Mouse (Mus musculus): ENCODE data around the gene Cryba4.
A peak's percentile ranks its signal among the peaks of the same experiment; 100 is the strongest.

Gene Cryba4

DNA sequence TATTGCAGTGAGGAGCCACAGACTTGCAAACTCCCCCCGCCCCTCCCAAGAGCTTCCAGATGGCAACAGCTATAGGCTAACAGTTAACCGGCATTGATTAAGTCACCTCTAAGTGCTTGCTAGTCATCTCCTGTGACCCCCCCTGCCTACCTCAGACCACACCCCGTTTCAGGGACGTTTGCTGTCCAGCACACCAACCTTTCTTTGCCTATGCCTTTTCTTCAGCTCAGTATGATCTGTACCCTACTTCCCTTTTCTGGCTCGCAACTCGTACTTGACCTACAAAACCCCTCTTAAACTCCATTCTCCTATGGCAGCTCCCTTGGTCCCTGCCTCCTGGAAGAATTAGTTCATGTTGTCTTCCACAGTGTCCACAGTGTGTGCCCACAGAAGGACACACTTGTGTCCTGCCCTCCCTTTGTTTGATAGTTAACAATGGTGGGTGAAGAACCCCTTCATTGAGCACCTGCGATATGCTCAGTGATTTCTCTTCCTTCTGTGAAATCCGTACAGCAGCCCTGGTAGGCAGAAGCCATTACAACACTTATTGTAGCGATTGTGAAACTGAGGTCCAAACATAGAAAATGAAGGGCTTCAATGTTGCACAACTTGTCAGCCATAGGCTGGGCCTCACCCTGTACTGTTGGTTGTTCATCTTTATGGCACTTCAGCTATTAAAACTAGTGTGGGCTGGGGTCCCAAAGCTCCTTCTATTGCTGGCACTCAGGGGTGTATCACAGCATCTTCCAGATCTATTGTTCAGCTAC, 13.9 kb upstream of the Cryba4 start:
- no peak for DNase-seq (ENCODE audit: low spot score)

DNA sequence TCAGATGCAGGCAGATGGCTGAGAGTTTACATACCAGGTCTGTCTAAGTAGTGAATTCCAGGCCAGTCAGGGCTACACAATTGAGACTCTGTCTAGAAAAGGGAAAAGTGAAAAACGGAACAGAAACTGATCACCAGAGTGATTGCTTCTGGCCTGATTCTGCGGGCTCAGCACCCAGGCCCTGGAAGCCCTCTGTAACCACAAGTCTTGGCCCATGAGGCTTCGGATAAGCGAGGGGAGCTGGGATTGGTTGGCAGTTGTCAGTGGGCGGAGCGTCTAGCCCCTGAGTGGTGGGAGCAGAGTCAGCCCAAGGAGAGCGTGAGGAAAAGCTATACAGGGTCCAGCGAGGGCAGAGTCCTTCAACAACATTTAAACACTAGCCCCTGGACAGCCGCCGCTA, 13.2 kb upstream of the Cryba4 start:
- DNase-seq (ENCODE audit: low spot score): peak; percentile 76

DNA sequence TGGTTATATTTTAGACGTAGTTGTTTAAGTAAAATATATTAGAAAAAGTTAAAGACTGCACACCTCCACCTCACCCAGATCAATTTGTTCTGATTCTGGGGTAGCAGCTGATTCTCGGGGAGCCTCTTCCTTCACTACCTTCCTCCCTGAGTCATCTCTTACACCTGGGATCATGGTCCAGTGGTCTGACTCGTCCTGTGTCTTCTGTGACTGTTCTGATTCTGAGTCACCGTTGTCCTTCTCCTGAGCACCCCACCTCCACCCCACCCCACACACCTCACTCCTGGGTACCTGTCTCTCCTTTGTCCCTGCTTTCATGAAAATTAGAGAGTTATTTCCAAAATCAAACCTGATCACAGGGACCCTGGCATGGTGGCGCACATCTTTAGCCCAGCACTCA, 12.8 kb upstream of the Cryba4 start:
- no peak for DNase-seq (ENCODE audit: low spot score)

DNA sequence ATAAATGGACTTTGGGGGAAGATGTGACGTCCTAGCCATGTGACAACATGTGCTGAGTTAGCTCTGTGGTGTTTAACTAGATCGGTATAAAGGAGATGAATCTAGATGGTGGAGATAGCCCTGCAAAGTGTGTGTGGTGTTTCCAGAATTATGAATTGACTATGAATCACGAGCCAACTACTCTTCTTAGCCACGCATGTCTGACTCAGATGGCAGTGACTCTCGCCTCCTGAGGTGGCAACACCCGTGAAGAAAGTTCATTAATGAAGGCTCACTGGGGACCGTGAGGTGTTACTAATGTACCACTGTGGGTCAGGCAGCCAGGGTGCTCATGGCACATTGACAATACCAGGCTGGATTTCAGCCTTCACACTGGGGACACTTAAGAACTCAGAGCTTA, 11.8 kb upstream of the Cryba4 start:
- DNase-seq (ENCODE audit: low spot score): no peak

DNA sequence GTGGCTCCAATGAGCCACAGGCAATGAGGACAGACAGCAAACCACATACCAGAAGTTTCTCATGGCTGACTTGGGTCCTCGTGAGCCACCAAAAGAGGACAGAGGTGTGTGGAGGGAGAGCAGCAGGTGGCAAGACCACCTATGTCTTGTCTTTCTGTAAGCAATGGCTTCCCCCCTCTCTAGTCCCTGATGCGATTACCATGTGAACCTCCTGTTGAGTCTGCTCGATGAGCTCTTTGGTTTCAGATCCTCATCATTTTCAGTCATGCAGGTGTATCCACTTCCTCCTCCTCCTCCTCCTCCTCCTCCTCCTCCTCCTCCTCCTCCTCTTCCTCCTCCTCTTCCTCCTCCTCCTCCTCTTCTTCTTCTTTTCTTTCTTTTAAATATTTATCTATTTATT, 8.5 kb upstream of the Cryba4 start:
- DNase-seq (ENCODE audit: low spot score): no peak

DNA sequence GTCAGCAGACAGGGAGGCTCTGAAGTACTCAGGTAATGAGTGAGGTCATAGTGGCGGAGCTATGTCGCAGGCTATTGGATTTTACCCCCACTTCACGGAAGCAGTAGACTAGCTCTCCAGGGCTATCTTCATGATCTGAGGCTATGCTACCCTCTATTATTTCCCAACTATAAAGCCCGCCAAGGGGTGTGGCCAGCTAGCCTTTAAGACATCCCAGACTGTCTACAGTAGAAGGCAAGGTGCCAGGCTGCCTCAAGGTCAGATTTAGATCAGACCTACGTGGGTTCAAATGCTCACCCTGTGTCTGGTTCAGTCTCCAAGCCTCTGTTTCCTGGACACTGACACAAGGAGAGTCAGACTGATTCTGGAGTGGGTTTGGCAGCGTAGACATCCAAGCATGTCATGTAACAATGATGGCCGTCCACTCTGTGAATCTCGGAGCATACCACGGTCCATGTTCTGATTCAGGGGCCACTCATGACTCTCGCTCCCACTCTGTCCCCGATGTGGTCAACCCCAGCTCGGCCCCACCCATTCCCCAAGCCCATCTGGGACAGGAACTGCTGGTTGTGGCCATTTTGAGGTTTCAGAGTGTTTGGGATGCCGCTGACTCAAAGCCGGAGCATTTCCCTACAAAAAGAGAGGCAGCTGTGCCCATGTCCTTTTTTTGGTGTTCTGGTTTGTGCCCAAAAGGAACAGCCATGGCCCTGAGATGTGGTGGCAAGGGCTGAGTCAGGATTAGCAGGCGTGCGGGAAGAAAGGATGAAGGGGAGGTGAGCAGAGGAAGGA, 7.7 kb upstream of the Cryba4 start:
- DNase-seq (ENCODE audit: low spot score): no peak

DNA sequence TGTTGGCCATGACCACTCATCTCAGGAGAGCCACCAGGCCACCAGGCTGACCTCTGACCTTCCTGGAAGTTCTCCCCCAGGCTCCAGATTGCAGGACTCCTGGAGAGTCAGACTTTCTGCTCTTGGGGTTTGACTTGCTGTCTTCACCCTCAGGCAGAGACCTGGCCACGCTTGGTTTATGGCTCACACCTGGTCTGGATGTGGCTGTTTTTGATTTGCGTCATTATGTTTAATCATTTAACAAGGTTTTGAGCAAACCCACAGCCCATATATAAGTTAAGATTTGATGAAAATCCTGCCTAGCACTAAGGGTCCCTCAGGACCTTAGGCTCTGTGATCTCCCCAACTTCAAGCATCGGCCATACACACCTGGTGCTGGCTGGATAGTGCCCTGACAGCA, 5.6 kb upstream of the Cryba4 start:
- no peak for DNase-seq (ENCODE audit: low spot score)

DNA sequence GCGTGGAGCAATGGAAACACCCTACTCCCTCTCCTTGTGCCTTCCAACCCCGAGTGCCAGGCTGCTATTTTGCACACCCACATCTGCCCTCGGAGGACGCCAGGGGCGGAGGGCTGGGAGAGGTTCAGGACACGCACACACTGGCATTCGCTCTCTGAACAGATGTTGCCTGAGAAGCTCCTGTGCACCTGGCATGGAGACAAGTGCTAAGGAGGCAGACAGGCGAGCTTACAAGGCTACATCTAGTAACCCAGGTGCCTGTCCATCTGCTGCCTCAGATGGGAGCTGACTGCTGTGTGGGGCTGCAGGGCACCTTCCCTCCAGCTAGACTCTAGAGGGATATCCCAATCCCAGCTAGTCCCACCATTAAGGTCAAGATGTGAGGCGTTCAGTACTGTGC, 4.1 kb upstream of the Cryba4 start:
- no peak for DNase-seq (ENCODE audit: low spot score)

DNA sequence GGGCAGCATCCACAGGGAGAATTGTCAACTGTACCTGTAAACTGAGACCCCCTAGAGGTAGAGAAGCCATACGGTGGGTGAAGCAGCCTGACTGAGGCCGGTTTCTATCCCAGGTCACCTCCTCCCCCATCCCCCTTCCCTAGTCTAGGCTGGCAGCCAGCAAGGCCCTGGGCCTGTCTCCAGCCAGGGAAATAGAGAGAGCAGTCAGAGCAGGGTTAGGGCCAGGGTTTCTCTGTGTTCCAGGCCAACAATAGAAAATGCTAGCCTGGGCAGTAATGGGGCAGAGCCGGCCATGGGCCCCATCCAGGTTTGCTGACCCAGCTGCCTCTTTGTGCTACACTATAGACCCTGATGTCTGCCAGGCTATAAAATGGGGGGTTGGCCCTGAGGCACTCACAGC, 3.1 kb upstream of the Cryba4 start, which contains the start of gene Crybb1:
Gene Crybb1 (plus strand): TSS at position 390 of the 400 bp plus-strand sequence.
- no peak for DNase-seq (ENCODE audit: low spot score)

DNA sequence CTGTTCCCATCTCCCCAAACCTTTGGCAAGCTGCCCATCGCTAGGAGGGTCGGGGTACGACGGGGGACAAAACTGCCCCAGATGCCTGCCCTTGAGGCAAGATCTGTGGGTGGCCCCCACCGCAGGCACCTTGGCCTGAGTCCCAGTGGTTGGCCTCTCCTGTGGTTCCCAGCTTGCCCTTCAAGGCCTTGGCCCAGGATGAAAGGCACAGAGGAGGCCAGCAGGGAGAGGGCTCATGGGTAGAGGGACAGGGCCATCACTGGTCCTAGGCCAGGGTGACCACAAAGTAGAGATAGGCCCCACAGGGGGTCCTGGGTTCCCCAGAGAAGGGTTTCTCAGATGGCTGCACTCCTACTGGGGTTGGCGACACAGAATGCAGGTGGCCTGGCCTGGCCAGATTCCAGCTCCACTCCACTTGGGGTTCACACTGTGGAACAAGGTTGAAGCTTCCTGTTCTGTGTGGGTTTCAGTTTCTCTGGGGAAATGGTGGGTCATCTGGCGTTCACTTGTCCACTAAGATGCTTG, 2.0 kb upstream of the Cryba4 start:
- DNase-seq (ENCODE audit: low spot score): no peak

DNA sequence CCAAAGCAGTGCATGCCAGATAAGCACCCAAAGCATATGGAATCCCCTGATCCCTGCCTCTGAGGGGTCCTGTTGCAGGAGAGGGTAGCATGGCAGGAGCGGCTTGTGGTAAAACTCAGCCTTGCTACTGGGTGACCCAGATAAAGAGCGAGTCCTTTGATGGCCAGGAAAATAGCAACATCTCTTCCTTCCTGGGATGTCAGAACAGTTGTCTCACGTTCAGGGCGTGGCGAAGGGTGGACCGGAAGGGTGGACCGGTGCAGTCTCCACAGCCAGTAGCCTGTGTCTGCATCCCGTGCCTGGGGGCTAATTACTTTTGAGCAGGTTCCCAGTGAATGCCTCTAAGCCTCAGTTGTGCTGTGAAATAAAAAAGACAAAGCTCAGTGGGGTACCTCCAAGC, 851 bp upstream of the Cryba4 start:
- DNase-seq (ENCODE audit: low spot score): no peak

DNA sequence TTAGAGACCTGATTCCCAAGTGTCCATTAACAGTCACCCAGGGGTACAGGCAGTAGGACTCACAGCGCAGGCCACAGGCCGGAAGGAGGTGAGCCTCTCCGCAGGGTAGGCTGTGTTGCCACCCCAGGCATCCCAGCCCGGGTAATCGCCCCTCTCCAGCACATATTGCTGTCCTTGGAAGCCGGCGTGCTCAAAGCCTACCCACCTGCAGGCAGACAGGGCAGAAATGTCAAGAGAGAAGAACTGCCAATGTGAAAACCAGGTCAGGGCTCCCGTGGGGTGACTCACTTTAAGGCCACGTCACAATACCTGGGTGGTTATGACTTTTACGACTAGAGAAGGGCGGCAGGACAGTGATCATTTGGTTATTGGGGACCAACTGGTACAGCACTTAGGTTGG, 3.2 kb downstream of the Cryba4 start:
- no peak for DNase-seq (ENCODE audit: low spot score)

DNA sequence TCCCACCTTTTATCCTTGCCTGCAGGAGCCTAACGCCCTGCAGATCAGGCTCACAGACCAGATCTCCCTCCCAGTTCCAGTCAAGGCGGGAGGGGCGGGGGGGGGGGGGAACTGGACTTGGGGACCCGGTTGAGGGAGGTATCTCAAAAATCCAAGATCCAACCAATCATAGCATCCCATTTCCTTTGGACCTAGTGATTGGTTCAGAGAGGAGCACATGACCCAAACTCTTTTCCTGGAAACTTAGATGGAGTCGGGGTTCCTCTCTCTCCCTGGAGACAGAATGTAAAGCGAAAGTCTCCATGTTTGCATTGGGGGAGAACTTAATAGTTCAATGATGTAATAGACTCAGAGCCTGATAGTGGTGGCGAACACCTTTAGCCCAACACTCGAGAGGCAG, 4.9 kb downstream of the Cryba4 start:
- no peak for DNase-seq (ENCODE audit: low spot score)

DNA sequence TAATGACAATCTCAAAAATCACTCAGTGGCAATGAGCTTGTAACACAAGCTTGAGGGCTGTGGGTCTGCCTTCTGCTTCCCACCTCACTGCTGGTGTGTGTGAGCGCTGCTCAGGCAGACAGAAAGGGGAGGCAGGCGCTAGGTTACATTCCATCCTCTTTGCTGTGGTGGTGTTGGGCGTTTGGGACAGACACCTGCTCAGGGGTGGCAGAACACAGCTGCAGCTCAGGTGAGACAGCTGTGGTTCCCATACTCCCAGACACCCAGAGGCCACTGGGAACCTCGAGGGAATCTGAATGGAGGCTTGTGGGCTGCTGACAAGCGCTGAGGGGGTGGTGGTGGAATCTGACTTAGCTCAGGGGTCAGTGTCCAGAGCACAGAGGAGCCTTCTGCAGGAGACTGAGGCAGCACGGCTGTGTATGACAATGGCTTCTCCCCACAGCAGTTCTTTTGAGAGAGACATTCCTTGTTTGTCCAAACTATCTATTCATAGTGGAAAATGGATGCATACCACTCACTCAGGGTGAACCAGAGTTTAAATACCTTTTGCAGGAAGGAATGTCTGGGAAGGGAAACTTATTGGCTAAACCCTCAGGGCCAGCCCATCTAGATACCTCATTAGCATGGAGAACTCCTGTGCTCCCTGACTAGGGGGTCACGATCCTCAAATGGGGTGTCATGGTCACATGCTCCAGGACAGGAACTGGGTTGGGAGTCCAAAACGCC, 7.3 kb downstream of the Cryba4 start:
- no peak for DNase-seq (ENCODE audit: low spot score)

DNA sequence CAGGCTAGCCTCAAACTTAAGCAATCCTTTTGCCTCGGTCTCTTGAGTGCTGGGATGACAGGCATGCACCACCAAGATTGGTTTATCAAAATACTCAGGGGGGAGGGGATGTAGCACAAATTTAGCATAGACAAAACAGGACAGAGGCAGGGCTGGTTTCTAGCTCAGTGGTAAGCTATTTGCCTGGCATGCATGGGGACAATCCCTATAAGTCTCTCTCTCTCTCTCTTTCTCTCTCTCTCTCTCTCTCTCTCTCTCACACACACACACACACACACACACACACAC, 8.1 kb downstream of the Cryba4 start:
- DNase-seq (ENCODE audit: low spot score): no peak

DNA sequence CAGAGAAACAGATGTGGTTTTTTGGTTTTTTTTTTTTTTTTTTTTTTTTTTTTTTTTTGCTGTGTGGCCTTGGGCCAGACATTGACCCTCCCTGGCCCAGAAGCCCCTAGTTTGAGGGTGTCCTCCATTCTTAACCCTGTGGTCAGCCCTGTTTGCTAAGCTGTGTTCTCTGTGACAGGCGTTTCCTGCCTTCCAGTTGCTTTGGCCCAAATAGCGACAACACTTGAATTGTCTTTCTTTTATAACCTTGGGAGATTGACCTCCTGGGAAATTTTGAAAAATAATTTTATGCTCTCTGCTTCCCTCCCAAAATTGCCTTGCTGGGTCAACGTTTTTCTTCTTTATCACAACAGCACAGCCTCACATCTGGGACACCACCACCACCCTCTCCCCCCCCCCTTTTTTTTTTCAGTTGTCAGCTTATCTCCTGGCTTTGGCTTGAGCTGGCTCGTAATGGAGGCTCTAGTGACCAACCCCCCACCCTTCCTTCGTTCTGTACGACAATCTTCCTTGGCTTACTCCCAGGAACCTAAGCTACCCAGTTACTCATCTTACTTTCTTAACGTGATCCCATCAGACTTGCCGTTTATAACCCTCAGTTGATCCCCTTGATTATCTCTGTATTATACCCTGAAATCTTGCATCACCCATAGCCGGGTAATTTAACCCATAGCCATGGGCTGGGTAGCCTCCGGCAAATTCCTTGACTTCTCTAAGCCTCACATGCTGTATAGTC, 8.6 kb downstream of the Cryba4 start:
- no peak for DNase-seq (ENCODE audit: low spot score)

DNA sequence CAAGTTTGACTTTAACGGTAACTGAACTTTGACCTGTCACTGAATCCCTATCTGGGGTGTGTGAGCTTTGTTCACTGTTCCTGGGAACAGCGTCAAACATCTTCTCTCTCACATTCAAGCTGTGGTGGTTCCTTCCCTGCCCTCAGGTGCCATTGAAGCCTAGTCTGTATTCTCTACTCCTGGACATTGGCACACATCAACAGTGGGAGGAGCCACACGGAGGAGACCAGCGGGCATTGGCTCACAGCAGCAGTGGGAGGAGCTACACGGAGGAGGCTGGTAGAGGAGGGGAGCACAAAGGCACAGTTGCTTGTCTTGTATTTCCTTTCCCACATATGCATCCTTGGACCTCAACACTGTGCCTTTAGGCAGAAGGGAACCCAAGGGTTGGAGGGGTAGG, 9.3 kb downstream of the Cryba4 start:
- no peak for DNase-seq (ENCODE audit: low spot score)

DNA sequence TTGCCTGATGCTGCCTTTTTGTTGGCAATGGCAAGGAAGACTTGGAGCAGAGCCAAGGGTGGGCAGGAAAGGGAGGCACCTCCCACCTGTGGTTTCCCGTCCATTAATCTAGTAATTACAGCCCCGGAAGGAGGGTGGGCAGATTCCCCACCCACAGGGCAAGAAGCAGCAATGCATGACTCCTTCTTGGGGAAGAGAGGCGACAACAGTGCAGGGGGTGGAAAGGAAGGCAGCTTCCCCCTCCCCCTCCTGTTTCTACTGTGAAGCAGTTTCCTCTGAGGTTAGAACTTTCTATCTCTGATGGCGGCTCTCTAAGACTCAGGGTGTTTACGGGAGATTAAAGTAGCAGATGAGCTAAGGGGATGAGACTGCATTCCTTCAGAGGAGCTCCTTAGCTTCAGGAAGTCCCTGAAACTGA, 9.9 kb downstream of the Cryba4 start:
- DNase-seq (ENCODE audit: low spot score): no peak

DNA sequence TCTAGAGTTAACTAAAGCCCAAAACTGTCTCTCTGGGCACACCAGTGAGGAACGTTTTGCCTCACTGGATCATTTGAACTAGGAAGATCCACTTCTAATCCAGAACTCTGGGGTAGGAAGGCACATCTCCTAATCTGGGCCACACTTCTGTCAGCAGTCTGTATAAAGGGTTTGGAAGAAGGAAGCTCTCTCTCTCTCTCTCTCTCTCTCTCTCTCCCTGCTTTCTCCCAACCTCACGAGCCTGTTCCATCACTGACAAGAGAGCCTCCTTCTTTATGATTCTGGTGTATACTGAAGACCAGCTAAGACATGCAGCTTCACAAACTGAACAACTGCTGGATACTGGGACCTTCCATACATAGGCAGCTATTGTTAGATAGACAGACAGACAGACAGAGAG, 10.5 kb downstream of the Cryba4 start:
- DNase-seq (ENCODE audit: low spot score): no peak

DNA sequence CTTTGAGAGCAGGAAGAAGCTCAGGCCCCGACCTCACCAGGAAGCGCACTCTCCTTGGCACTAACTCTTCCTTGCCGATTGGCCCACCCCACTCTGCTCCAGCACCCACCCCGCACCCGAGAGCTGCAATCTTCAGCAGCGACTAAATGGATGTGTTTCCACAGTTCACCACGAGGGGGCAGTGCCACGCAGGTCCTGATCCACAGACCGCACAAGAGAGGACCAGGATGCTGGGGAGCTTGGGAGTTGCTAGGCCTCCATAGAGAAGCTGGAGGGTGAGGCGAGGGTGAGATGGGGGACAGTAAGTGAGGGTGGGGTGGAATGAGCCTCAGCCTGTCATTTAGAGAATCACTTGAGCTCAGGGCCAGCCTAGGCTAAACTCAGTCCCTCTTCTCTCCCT, 11.6 kb downstream of the Cryba4 start:
- DNase-seq (ENCODE audit: low spot score): peak; percentile 95

DNA sequence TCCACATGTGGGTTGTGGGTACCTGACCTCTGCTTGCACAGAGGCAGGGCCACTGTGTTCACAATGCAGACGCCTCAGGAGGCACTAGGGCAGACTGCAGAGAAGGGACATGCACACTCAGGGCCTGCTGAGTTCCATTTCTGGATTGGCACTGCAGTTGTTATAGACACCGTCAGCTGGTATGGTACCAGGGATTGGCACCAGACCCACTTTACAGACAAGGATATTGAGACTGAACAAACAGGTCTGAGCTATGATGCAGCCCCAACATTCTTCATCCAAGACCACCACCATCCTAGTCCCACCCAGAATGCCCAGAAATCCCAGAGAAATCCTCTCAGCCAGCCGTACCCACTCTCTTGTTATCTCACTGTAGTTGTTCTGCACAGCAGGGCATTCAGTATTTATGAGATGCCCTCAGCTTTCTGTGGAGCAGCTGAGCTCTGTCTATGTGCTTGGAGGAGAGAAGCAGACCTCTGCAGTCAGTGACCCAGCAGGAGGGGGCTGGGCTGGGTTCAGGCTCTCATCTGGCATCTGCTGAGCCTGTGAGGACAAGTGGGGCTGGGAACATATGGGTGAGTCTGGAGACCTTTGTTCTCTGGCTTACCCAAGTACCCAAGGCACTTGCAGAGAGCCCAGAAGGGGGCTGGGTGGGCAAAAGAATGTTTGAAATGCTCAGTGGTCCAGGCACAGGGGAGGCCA, 13.4 kb downstream of the Cryba4 start:
- no peak for DNase-seq (ENCODE audit: low spot score)

Measured in embryo, embryonic 10 days (tissue).